Mouse (Mus musculus) spleen, postnatal 14 days (tissue): Measurements from ENCODE around the gene A630095E13Rik.
"Not testable (repeated sequence)": the region's sequence is repeated elsewhere in the genome, so short reads cannot be mapped to it uniquely, and the experiment has no call there.

ENCODE experiments used
- DNase-seq, 2 experiments: peaks; one replicate each; pipeline ENCODE4 v3.0.0; 2021 to 2022; ENCODE audit warnings: low spot score in 2 of 2

Gene A630095E13Rik

GRCm38 (mm10) chr9:36643276-36643675 is at the start of gene A630095E13Rik:
Gene A630095E13Rik (minus strand): TSS chr9:36643376.
- not testable (repeated sequence) for DNase-seq

- no peak for DNase-seq
Measured at GRCm38 (mm10) chr9:36692920-36693319, 49.7 kb upstream of the A630095E13Rik start, which contains the start of gene Acrv1. Gene Acrv1 (plus strand): TSS chr9:36693220.

- DNase-seq = no peak
Measured at GRCm38 (mm10) chr9:36687329-36687728, 44.2 kb upstream of the A630095E13Rik start.

GRCm38 (mm10) chr9:36681424-36681823 is 38.2 kb upstream of the A630095E13Rik start:
- DNase-seq = no peak
